Mouse (Mus musculus) frontal cortex, postnatal 25 days (tissue): ENCODE data around the gene Fgfr2.

Source experiments
- DNase-seq, 2 experiments: peaks; one replicate each; pipeline ENCODE4 v3.0.0; 2022; ENCODE audit warnings: low spot score in 2 of 2

The Fgfr2 gene

DNA sequence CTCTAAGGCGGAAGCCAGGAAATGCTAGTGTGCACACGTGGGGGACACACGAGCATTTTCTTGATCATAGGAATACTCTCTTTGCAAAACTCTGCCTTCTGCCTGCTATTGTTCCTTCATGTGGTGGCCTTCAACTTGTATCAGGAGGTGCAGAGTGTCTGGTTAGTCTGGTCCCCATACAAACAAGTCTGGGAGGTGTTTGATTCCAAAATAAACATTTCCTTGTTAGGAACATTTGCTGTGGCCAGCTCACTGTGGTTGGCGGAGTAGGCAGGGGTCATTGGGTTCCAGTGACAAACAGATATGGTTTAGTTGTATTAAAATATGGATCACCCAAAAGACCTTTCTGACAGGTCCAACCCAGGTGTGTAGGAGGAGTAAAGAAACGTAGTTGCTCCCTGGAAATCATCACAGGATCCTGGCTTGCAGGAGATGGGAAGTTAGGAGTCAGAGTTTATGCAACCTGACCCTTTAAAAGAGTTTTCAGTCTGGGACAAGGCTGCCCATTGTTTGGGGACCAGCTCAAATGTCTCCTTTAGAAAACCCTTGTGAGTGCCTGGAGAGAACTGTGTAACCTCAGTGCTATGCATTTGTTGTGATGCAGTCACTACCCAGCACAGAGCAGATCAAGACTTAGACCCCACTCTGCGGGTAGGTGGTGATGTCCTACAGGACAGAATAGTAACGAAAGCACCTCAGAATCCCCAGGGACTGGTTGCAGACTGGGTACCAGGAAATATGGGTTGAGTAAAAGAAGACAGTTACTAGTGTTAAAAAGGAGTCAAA is 235.9 kb downstream of the Fgfr2 start:
- no peak for DNase-seq

DNA sequence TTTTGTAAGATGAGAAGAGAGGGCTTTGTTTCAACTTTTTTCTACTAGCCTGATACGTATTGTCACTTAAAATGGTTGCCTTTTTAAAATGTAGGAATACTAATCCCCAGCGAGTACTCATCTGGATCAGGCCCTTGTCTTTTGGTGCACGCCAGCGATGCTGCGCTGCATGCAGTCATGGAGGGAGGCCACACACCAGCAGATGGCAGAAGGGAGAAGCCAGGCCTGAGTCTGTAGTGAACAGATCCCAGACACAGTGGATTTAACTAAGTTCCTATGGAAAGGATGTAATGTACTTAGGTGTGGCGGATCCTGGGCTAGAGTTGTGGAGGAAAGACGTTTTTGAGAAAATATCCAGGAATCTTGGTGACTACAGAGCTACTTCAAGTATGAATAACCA is 239.1 kb downstream of the Fgfr2 start:
- DNase-seq = no peak

- no peak for DNase-seq
Measured at GRCm38 (mm10) chr7:132882343-132882742, 240.8 kb downstream of the Fgfr2 start.

GRCm38 (mm10) chr7:132880276-132880675 is 242.9 kb downstream of the Fgfr2 start:
- no peak for DNase-seq

GRCm38 (mm10) chr7:132875391-132876086 is 247.6 kb downstream of the Fgfr2 start:
- no peak for DNase-seq

GRCm38 (mm10) chr7:132873043-132873442 is 250.1 kb downstream of the Fgfr2 start:
- no peak for DNase-seq

DNA sequence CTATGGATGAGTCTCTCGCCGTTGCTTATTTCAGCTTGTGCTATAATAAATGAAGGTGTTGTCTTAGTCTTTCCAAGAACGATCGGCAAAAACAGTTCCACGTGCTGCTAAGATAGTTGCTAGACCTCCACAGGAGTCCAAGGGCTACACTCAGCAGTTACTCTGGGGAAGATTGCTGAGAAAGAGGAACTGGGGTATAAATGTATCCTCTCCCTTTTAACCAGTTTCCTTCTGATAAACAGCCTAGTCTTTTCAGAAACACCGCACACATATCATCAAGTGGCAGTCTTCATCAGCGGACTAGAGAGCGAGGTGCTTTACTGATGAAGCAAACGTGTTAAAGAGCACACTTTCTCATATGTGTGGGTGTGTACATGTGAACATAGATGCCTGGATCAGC is 256.8 kb downstream of the Fgfr2 start:
- no peak for DNase-seq

DNA sequence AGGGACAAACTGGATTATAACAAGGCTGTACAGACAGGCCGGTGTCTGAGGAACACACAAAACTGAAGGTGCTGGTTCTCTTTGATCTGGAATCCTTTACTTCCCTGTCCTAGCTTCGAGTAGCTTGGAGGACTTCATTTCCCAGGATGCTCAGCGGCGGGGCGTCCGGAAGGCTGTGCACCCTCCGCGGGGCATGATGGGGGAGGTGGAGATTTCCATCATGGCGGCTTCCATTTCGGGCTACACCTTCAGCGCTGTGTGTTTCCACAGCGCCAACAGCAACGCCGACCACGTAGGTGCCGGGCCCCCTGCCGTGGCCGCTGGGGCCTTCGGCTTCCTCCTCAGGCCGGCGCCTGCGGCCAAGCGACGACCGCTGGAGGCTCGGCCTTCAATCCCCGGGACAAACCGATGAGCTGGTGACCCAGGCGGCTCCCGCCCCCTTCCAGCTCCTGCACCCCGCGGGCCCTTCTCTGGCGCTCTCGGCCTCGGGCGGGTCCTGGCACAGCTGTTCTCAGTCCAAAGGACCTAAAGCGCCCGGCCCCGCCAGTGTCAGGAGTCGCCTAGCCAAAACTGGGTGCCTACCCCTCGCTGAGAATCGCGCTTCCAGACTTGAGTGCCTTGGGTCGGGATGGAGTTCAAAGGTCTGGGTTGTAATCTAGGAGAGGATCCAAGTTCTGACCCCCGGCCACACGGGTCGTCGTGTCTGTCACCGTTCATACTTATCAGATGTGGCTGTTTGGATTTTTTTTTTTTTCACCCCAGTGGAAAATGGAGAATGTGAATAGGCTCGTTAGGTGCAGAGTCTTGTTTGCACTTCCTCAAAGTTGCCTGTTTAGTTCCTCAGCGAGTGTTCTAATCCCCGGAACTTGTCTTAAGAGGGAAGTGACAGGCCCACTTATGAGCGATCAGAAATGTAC is 263.9 kb downstream of the Fgfr2 start, which contains the start of gene Abraxas2:
Gene Abraxas2, plus strand, starts transcription at position 184 of the 917 bp plus-strand sequence.
- DNase-seq = peak; percentile 73 to 79

DNA sequence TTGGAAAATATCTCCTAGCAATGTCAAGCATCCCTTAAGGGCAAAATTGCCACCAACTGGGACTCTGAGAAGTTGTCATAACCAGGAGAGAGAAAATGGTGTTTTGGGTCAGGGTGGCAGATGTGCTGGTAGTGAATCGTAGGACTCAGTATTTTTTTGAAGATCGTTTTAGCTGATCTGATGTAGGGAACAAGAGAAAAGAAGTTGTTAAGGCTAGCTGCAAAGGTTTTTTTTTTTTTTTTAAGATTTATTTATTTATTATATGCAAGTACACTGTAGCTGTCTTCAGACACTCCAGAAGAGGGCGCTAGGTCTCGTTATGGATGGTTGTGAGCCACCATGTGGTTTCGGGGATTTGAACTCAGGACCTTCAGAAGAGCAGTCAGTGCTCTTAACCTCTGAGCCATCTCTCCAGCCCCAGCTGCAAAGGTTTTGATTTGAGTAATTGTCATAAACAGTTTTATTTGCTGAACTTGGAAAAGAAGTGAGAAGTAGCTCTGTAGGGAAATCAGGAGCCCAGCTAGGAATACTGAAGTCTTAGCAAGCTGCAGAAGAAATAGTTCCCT is 265.0 kb downstream of the Fgfr2 start:
- DNase-seq = no peak

DNA sequence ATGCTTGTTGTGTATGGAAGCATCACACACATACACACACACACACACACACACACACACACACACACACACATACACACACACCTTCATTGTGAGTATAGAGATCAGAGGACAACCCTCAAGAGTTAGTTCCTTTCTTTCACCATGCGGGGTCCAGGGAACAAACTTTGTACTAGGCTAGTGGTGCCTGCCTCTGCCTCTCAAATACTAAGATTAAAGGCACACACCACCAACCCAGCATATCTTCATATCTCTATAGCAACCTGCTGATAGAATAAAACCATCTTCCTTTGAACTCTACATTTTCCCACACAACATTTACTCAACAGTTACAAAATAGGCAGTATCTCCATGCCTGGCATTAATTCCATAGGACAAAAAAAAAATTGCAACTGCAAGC is 267.1 kb downstream of the Fgfr2 start:
- DNase-seq = no peak

GRCm38 (mm10) chr7:132853946-132854345 is 269.2 kb downstream of the Fgfr2 start:
- DNase-seq = no peak

DNA sequence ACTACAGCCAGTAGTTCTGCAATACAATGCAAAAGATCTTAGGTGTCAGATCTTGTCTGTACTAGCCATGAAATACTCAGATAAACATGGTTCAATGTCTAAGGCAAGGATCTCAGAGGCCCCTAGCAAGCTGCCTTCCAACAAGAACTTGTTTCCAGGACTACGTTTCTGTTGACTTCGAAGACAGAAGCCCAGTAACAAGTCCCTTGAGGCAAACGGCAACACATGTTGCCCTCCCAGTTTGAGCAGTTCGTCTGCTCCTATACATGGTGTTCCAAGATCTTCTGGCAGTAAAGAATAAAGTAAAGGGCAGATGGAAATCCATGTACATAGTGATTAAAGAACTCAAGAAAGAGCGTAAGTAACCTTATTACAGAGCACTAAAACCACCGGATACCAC is 269.8 kb downstream of the Fgfr2 start:
- DNase-seq = no peak

DNA sequence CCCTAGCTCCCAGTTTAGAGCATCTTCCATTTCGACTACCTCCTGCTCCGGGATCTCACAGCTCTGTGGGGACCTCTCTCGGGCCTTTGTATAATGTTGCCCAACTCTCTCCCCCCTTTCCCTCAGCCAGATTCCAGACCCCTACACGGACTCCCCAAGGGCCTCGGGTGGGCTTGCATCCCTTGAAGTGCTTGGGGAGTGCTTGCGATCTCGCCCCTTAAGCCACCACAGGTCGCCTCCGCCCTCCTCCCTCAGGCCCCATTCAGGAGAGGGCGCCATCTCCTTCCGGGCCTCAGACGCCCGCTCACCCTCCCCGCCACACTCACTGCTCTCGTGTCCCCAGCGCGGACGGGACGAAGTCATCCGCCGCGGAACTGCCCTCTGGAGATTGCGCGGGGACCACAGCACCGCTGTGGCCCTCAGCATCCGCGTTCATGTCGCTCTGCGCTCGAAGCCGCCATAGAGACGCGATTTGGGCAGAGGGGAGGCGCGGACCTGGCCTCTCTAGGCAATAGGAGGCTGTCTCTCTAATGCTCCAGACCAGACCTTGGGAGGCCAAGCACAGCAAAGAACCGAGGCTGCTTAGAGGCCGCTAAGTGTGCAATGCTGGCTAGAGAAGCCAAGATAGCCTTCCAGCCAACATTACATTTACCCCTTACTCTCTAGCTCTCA is 270.8 kb downstream of the Fgfr2 start, which contains the start of gene Eef1akmt2:
Gene Eef1akmt2, minus strand, starts transcription at position 501 of the 672 bp plus-strand sequence.
- peak; percentile 68 for DNase-seq

GRCm38 (mm10) chr7:132843152-132843551 is 280.0 kb downstream of the Fgfr2 start:
- DNase-seq = no peak

DNA sequence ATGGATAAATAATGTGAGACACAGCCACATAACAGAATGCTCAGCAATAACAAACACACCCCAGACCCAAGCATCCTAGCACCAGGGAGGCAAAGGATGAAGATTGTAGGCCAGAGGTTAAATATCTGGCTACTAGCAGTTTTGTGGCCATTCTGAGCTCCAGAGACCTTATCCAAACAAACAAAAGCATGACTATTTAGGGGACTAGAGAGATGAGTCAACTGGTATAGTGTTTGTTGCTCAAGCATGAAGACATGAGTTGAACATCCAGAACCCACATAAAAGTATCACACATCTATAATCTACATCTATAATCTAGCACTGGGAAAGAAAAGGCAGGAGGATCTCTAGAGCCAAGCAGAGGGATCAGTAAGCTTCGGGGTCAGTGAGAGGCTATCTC is 280.7 kb downstream of the Fgfr2 start:
- DNase-seq = no peak

GRCm38 (mm10) chr7:132841287-132841686 is 281.9 kb downstream of the Fgfr2 start:
- no peak for DNase-seq

- no peak for DNase-seq
Measured at GRCm38 (mm10) chr7:132830955-132831354, 292.2 kb downstream of the Fgfr2 start.

DNA sequence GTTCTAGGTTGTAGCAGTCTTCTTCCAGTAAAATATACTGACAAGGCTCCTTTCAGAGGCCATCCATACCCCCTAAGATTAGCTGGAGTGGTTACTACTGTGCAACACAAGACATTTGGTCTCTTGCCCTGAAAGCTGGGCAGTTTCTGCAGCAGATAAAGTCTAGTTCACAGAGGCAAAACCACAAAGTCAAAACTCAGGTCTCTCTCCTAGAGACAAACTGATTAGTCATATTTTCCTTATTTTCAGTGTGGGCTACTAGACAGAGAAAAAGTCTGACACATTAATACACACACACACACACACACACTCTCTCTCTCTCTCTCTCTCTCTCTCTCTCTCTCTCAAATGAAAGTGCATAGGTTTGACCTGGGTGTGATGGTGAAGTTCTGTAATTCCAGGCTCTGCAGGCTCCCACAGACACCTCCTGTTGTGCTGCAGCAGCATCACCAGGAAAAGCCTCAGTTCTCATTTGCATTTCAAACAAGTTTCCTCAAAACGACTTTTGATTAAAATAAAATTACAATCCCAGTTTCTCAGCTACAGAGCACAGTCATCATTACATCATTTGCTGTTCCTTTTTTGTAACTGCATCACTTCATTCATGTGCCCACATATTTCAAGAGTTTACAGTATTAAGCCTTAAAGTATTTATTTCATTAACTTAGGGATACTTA is 298.7 kb downstream of the Fgfr2 start:
- no peak for DNase-seq

DNA sequence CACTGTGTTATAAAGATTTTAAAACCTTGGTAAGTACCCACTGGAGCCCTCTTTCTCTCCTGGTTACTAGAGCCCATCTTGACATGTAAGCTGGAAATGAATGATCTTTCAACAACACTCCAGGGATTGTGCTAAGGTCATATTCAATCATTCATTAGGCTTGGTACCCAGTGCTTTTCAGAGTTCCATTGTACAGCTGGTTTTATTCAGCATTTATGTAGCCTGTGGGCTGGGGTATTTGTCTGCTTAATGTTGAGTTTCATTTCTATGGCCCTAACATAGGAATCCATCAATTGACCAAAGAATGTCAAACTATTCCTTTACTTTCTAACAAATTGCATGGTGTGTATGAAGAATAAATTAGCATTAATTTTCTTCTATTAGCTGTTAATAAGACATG is 299.3 kb downstream of the Fgfr2 start:
- DNase-seq = no peak

DNA sequence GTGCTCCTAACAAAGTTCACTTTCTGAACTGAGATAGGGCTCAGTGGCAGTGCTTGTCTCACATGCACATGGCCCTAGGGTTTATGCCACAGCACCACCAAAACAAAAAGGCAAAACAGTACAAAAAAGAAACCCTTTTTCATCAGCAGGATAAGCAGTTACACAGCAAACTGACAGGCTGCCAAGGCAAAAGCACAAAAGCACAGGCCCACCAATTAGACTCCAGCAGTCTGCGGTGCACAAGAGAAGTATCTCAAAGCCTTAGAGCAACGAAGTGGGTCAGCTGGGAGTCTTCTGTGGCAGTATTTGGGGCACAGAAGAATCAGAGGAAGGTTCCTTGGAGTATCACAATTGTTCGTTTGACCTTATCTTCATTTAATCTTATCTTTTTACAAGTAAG is 302.5 kb downstream of the Fgfr2 start:
- DNase-seq = no peak

GRCm38 (mm10) chr7:132817056-132817455 is 306.1 kb downstream of the Fgfr2 start:
- no peak for DNase-seq
